Mouse (Mus musculus): ENCODE measurements around the gene Xrcc3. TPM values are rescaled to one million over a fixed set of nuclear protein-coding genes. Genes with fewer than 3 reads are reported as not detected.

Gene Xrcc3
- polyA plus RNA-seq (2016; fragmentation: Nextera tagmentation; extraction: Ambion mirVana): 21.7 and 22.2 TPM in 2 replicates

- peaks cover 56% of the 10 kb centered on the region for H3K4me1 ChIP-seq
These were observed at the start of gene Xrcc3, which contains the start of gene Zfyve21 for GRCm38 (mm10) chr12:111813766-111814617. Gene Xrcc3 (minus strand): TSS chr12:111813873. Gene Zfyve21 (plus strand): TSS chr12:111814170.

GRCm38 (mm10) chr12:111855448-111855847 is 41.8 kb upstream of the Xrcc3 start:
- no peaks in the 10 kb centered on the region for H3K9me3 ChIP-seq
- WGBS: 93% methylated on average over 2 of the region's 2 CpGs
- H3K4me1 ChIP-seq: peaks cover 3% of the 10 kb centered on the region; the same call in 1 of the 2 replicates

More at GRCm38 (mm10) chr12:111813766-111814617, at the start of gene Xrcc3, which contains the start of gene Zfyve21:
- peaks cover 33% of the 10 kb centered on the region for H3K36me3 ChIP-seq (replicated peaks)
- no peaks in the 10 kb centered on the region for H3K9me3 ChIP-seq
- H3K27ac ChIP-seq (replicated peaks): peak within 1 kb of the TSS; percentile 93
- under 1% methylated on average over 87 of the region's 87 CpGs for WGBS
- H3K4me3 ChIP-seq: peak within 1 kb of the TSS; percentile 87
- no peaks in the 10 kb centered on the region for H3K27me3 ChIP-seq (replicated peaks; ENCODE audit: low read depth, poor library complexity, severe bottlenecking)
- DNase-seq (ENCODE audit: low spot score): peak; percentile 99

GRCm38 (mm10) chr12:111853546-111853945 is 39.9 kb upstream of the Xrcc3 start:
- WGBS: 67% methylated on average over 4 of the region's 4 CpGs
- H3K4me3 ChIP-seq: no peak overlapping the region
- H3K27ac ChIP-seq (replicated peaks): no peak overlapping the region
- DNase-seq (ENCODE audit: low spot score): no peak
- 0 out of 2 replicates have a peak, but pooled peaks cover 4% of the 10 kb centered on the region for H3K9me3 ChIP-seq
- no peaks in the 10 kb centered on the region for H3K36me3 ChIP-seq (replicated peaks)
- no peaks in the 10 kb centered on the region for H3K27me3 ChIP-seq (replicated peaks; ENCODE audit: low read depth, poor library complexity, severe bottlenecking)
- peaks cover 3% of the 10 kb centered on the region; the same call in 1 of the 2 replicates for H3K4me1 ChIP-seq

More at GRCm38 (mm10) chr12:111855448-111855847, 41.8 kb upstream of the Xrcc3 start:
- H3K27ac ChIP-seq (replicated peaks): no peak overlapping the region
- H3K36me3 ChIP-seq (replicated peaks): no peaks in the 10 kb centered on the region
- no peak overlapping the region for H3K4me3 ChIP-seq
- no peak for DNase-seq (ENCODE audit: low spot score)
- no peaks in the 10 kb centered on the region for H3K27me3 ChIP-seq (replicated peaks; ENCODE audit: low read depth, poor library complexity, severe bottlenecking)

GRCm38 (mm10) chr12:111853011-111853436 is 39.4 kb upstream of the Xrcc3 start:
- 0 out of 2 replicates have a peak overlapping the region, but pooled peaks have one; percentile 30 for H3K27ac ChIP-seq (replicated peaks)
- WGBS: 70% methylated on average over 10 of the region's 10 CpGs
- H3K9me3 ChIP-seq: 0 out of 2 replicates have a peak, but pooled peaks cover 4% of the 10 kb centered on the region
- peak; percentile 35 for DNase-seq (ENCODE audit: low spot score)
- H3K27me3 ChIP-seq (replicated peaks; ENCODE audit: low read depth, poor library complexity, severe bottlenecking): no peaks in the 10 kb centered on the region
- H3K4me1 ChIP-seq: peaks cover 3% of the 10 kb centered on the region; the same call in 1 of the 2 replicates
- H3K4me3 ChIP-seq: no peak overlapping the region
- H3K36me3 ChIP-seq (replicated peaks): no peaks in the 10 kb centered on the region

- WGBS: 83% methylated on average over 5 of the region's 5 CpGs
- Histone ChIP-seq H3K4me1 (peaks cover 3% of the 10 kb centered on the region; the same call in 1 of the 2 replicates), H3K27ac (replicated peaks) (no peak overlapping the region), H3K4me3 (no peak overlapping the region), H3K27me3 (replicated peaks; ENCODE audit: low read depth, poor library complexity, severe bottlenecking) (no peaks in the 10 kb centered on the region), H3K36me3 (replicated peaks) (no peaks in the 10 kb centered on the region), H3K9me3 (0 out of 2 replicates have a peak, but pooled peaks cover 4% of the 10 kb centered on the region)
- DNase-seq (ENCODE audit: low spot score): no peak
These were observed 38.1 kb upstream of the Xrcc3 start for GRCm38 (mm10) chr12:111851745-111852144.

- WGBS: 67% methylated on average over 2 of the region's 2 CpGs
- no peak overlapping the region for H3K4me3 ChIP-seq
- no peak for DNase-seq (ENCODE audit: low spot score)
- H3K4me1 ChIP-seq: peaks cover 3% of the 10 kb centered on the region; the same call in 1 of the 2 replicates
- no peak overlapping the region for H3K27ac ChIP-seq (replicated peaks)
- H3K36me3 ChIP-seq (replicated peaks): no peaks in the 10 kb centered on the region
- 0 out of 2 replicates have a peak, but pooled peaks cover 4% of the 10 kb centered on the region for H3K9me3 ChIP-seq
- H3K27me3 ChIP-seq (replicated peaks; ENCODE audit: low read depth, poor library complexity, severe bottlenecking): no peaks in the 10 kb centered on the region
These were observed 37.6 kb upstream of the Xrcc3 start for GRCm38 (mm10) chr12:111851235-111851634.

GRCm38 (mm10) chr12:111848300-111848798 is 34.7 kb upstream of the Xrcc3 start:
- Histone ChIP-seq H3K27ac (replicated peaks) (0 out of 2 replicates have a peak overlapping the region, but pooled peaks have one; percentile 4), H3K4me1 (peaks cover 8% of the 10 kb centered on the region), H3K4me3 (no peak overlapping the region), H3K9me3 (0 out of 2 replicates have a peak, but pooled peaks cover 4% of the 10 kb centered on the region), H3K36me3 (replicated peaks) (no peaks in the 10 kb centered on the region), H3K27me3 (replicated peaks; ENCODE audit: low read depth, poor library complexity, severe bottlenecking) (no peaks in the 10 kb centered on the region)
- WGBS: 52% methylated on average over 9 of the region's 9 CpGs
- no peak for DNase-seq (ENCODE audit: low spot score)

- no peaks in the 10 kb centered on the region for H3K27me3 ChIP-seq (replicated peaks; ENCODE audit: low read depth, poor library complexity, severe bottlenecking)
- no peak overlapping the region for H3K27ac ChIP-seq (replicated peaks)
- no peaks in the 10 kb centered on the region for H3K36me3 ChIP-seq (replicated peaks)
- 85% methylated on average over 10 of the region's 10 CpGs for WGBS
- H3K9me3 ChIP-seq: 0 out of 2 replicates have a peak, but pooled peaks cover 4% of the 10 kb centered on the region
- no peak for DNase-seq (ENCODE audit: low spot score)
- peaks cover 14% of the 10 kb centered on the region for H3K4me1 ChIP-seq
- H3K4me3 ChIP-seq: no peak overlapping the region
These were observed 33.1 kb upstream of the Xrcc3 start for GRCm38 (mm10) chr12:111846815-111847214.

- H3K9me3 ChIP-seq: 0 out of 2 replicates have a peak, but pooled peaks cover 4% of the 10 kb centered on the region
- no peak overlapping the region for H3K4me3 ChIP-seq
- no peak for DNase-seq (ENCODE audit: low spot score)
- WGBS: 95% methylated on average over 4 of the region's 4 CpGs
- peaks cover 14% of the 10 kb centered on the region for H3K4me1 ChIP-seq
- H3K27ac ChIP-seq (replicated peaks): no peak overlapping the region
- no peaks in the 10 kb centered on the region for H3K36me3 ChIP-seq (replicated peaks)
- H3K27me3 ChIP-seq (replicated peaks; ENCODE audit: low read depth, poor library complexity, severe bottlenecking): no peaks in the 10 kb centered on the region
These were observed 32.3 kb upstream of the Xrcc3 start for GRCm38 (mm10) chr12:111845953-111846352.

GRCm38 (mm10) chr12:111843470-111843869 is 29.8 kb upstream of the Xrcc3 start:
- no peak overlapping the region for H3K4me3 ChIP-seq
- no peaks in the 10 kb centered on the region for H3K9me3 ChIP-seq
- 67% methylated on average over 2 of the region's 2 CpGs for WGBS
- H3K27ac ChIP-seq (replicated peaks): no peak overlapping the region
- H3K27me3 ChIP-seq (replicated peaks; ENCODE audit: low read depth, poor library complexity, severe bottlenecking): no peaks in the 10 kb centered on the region
- H3K4me1 ChIP-seq: peaks cover 20% of the 10 kb centered on the region
- DNase-seq (ENCODE audit: low spot score): no peak
- H3K36me3 ChIP-seq (replicated peaks): no peaks in the 10 kb centered on the region

GRCm38 (mm10) chr12:111842565-111843433 is 29.1 kb upstream of the Xrcc3 start:
- H3K4me3 ChIP-seq: no peak overlapping the region
- WGBS: 79% methylated on average over 15 of the region's 15 CpGs
- no peaks in the 10 kb centered on the region for H3K27me3 ChIP-seq (replicated peaks; ENCODE audit: low read depth, poor library complexity, severe bottlenecking)
- H3K27ac ChIP-seq (replicated peaks): no peak overlapping the region
- no peaks in the 10 kb centered on the region for H3K36me3 ChIP-seq (replicated peaks)
- DNase-seq (ENCODE audit: low spot score): no peak
- peaks cover 21% of the 10 kb centered on the region for H3K4me1 ChIP-seq
- no peaks in the 10 kb centered on the region for H3K9me3 ChIP-seq

- DNase-seq (ENCODE audit: low spot score): no peak
- Histone ChIP-seq H3K9me3 (no peaks in the 10 kb centered on the region), H3K36me3 (replicated peaks) (peaks cover 56% of the 10 kb centered on the region), H3K4me1 (peaks cover 1% of the 10 kb centered on the region), H3K27ac (replicated peaks) (no peak overlapping the region), H3K27me3 (replicated peaks; ENCODE audit: low read depth, poor library complexity, severe bottlenecking) (no peaks in the 10 kb centered on the region), H3K4me3 (no peak overlapping the region)
- 91% methylated on average over 10 of the region's 10 CpGs for WGBS
These were observed 19.8 kb upstream of the Xrcc3 start for GRCm38 (mm10) chr12:111833457-111833856.

All from embryonic facial prominence, embryonic 10.5 days (tissue).